Mouse (Mus musculus): ENCODE measurements around the gene Sntb2.

Gene Sntb2

DNA sequence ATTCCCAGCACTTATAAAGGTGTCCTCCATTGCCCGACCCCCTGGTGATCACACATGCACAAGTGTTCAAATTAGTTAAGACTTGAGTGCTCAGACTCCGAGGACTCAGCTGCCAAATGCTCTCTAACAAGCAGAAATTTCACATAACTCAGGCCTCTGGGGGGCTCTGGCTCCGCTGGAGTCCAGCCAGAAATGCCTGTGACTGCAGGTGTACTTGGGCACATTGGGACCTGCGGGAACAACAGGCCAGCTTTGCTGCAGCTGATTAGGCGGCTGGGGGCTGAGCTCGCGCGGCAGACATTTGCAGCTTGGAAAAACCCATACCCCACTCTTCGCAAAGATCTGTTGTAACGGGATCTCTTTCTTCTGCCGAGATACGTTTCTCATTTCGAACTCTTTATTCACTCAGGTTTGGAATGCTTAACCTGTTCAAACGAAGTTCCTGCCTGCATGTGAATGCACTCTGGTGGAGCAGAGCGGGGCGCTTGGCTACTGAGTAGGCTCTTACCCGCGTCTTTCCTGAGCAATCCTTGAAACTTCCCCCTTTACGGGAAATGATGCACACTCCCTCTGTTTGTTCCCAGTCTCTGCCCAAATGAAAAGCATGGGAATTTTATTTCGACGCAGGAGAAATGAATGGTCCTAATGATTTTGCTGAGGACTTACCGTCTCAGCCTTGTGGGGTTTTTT is 3.0 kb upstream of the Sntb2 start:
- DNase-seq = peak; percentile 6

DNA sequence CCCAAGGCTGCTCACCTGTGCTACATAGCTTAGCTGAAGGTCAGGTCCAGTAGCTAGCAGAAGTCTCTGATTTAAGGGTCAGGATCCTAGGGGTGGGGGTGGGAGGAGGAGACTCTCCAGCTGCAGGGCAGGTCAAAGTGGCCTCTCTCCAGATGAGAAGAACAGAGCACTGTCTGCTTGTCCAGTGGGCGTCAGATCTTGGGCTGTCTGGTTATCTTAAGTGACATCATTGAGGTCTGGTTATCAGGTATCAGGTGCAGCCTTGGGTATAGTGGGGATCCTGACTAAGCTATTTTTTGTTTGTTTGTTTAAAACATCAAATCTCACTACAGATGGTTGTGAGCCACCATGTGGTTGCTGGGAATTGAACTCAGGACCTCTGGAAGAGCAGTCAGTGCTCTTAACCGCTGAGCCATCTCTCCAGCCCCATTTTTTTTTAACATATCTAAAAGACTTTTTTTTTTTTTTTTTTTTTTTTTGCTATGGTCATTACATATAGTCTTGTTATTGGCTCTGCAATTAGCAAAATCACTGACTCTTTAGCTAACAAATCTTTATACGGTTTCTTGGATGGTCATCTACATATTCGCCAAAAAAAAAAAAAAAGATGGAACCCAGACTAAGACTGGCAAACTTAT is 1.9 kb upstream of the Sntb2 start:
- DNase-seq = no peak

DNA sequence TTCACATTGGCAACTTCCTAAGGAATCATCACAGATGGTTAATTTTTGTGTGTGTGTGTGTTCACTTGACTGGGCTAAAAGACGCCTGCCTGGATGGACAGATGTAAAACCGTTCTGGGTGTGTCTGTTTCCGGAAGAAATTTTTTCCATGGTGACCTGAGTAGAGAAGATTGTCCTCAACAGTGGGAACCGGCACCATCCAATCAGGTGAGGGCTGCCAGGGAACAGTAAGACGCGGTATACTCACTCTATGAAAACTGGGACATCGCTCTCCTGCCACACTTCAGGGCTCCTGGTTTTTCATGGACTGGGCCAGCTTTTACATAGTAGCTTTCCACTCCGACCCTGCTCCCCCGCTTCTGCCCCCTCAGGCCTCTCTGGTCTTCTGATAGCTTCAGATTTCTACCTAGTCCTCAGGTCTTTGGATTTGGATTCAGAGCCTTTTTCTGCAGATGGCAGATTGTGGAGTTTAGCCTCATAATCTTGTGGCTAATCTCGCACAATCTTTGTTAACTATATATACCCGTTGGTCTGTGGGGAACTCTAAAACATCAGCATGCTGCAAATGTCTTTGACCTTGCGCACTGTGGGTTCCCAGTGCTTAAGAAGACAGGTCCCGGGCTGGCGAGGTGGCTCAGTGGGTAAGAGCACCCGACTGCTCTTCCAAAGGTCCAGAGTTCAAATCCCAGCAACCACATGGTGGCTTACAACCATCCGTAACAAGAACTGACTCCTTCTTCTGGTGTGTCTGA is 1.1 kb upstream of the Sntb2 start:
- no peak for DNase-seq

DNA sequence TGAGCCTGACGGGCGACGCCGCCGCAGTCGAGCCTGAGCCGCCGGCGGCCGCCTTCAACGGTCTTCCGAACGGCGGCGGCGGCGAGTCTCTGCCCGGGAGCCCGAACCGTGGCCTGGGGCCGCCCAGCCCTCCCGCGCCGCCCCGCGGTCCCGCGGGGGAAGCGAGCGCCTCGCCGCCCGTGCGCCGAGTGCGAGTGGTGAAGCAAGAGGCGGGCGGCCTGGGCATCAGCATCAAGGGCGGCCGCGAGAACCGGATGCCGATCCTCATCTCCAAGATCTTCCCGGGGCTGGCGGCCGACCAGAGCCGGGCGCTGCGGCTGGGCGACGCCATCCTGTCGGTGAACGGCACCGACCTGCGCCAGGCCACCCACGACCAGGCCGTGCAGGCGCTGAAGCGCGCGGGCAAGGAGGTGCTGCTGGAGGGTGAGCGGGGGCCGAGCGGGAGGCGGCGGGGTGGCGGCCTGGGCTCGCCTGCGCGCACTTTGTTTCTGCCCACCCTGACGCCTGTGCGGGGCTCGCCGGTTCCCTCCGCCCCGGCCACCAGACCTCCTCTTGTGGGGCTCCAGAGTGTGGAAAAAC is 438 bp downstream of the Sntb2 start:
- DNase-seq = peak; percentile 51

DNA sequence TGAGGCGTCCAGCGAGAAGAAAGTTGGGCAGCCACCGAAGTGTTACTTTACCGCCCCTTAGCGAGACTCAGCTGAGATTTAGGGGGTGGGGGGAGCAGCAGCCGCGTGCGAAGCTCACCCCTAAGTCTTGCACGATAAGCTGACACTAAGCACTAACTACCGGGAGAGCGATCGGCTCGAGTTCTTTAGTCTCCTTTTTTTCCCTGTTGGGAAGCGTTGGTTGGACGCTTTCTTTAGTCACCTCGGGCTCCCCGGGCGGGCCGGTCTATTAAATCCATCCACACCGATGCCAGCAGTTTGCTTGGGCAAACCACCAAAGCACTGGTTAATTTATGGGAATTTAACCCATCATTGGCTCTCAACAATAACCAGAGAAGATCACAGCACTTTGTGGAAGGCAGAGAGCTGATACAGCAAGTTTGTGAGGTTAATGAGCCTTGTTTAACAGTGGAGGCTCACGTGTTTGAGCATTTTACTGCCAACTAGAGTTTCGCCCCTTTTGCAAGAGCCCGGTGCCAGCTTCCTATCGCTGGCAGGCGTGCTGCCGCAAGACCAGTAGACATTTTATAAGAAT is 1.0 kb downstream of the Sntb2 start:
- DNase-seq = no peak

DNA sequence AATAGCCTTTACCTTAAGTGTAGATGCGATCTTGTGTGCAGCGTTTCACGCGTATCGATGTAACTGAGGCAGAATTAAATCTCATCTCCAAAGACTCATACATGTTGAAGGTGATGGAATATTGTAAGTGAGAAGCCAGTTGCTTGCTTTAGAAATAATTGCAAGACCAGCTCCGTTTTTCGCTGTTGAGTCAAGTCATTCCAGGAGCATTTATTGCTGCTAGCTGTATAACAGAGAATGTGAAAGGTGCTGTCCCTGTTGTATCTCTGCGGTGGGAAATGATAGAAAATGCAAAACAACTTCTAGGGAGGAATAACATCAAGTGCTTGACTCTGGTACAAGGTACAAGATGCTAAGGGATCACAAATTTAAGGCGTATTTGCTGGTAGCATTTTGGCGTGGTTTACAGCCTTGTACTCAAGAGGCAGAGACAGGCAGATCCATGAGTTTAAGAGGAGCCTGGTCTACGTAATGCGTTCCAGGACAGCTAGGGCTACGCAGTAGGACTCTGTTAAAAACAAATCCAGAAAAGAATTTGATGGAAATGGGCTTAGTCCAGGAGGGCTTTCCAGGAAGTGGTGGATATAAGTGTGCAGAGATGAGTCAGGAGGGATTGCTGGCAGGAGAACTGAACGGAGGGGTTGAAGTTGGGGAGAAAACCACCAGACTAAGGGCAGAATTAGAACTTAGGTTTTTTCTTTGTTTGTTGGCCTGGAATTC is 1.7 kb downstream of the Sntb2 start:
- no peak for DNase-seq

DNA sequence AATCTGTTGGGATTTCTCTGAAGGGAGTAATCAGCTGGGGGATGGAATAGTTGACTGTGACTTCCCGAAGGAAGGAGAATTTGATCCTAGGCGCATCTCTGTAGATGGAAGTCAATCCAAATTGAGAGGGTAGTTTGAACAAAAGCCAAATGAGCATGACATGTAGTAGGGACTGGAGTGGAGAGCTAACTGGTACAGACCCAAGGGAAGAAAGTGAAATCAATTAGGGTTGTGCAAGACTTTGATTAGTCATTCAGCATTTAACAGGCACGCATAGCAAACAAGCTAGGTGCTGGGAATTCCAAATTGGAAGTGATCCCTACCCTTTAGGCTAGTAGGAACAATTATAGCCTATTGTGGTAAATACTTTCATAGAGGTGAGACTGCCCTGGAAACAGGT is 6.3 kb downstream of the Sntb2 start:
- DNase-seq = no peak

DNA sequence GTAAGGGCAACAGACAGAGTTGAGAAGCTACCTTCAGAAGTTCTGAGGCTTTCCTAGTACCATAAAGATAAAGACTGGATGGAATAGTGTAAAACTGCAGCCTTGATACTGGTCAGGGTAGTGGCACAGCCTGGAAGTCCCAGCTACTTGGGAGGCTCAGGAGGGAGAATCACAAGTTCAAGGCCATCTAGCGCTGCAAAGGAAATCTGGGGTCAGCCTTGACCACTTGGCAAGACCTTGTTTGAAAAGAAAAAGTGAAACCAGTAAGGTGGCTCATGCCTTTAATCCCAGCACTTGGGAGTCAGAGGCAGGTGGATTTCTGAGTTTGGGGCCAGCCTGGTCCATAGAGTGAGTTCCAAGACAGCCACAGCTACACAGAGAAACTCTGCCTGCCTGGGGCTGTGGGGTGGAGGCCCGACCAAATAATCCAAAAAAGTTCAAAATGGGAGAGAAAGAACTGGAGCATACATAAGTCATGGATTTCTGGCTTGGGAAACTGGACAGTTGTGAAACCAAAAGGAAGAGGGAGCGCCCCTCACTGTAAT is 8.4 kb downstream of the Sntb2 start:
- DNase-seq = no peak

DNA sequence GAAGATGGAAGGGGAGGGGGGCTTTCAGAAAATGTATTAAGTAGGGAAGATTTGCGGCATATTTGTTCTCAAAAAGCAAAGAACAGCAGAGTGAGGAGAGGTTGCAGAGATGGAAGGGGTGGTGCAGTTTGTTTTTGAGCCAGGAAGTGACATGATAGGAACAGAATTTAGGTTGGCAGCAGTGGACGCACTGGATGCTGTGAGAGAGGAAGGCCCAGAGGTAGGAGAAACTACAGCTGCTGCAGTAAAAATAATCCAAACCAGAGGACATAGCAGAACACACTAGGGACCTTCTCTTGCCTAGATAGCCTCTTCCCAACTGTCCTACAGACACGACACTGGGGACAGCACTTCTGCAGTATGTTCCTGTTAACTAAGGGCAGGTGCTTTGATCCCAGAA is 9.2 kb downstream of the Sntb2 start:
- no peak for DNase-seq

DNA sequence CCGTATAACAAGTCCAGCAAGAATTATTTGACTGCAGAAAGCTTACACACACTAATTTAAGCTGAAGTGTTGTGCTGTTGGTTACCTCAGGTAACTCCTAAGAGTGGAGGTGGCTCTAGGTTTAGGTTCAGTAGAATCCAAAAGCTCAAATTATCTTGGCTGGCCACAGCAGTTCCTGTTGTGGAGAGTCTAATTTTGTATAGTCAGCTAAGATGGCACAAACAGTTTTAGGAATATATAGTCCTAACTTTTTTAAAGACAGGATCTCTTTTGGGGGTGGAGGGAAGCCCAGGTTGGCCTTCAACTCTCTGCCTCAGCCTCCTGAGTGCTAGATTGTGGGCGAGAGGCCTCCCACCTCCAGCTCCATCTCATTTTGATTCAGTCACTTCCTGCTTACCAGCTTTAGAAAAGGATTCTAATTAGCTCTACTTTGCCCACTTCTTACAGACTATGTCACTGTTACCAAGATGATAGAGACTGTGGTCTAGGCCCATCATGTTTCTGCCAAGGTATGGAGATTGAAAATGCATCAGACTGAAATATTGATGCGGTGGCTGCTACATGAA is 13.2 kb downstream of the Sntb2 start:
- no peak for DNase-seq

DNA sequence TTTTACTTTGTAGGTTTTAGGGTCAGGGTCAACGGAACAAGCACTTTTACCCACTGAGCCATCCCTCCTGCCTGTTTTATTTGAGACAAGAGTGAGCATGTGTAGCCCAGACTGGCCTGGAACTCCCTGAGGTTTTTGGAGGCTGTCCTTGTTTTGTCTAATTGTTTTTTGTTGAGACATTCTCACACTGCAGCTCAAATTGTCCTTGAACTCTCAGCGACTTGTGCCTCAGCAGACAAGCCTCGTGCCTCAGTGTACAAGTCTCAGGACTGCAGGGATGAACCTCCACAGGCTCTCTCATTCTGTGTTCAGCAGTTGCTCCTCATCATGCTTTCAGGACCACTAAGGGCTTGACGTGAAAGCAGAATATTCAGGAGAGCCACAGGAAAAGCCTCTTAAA is 16.2 kb downstream of the Sntb2 start:
- no peak for DNase-seq

DNA sequence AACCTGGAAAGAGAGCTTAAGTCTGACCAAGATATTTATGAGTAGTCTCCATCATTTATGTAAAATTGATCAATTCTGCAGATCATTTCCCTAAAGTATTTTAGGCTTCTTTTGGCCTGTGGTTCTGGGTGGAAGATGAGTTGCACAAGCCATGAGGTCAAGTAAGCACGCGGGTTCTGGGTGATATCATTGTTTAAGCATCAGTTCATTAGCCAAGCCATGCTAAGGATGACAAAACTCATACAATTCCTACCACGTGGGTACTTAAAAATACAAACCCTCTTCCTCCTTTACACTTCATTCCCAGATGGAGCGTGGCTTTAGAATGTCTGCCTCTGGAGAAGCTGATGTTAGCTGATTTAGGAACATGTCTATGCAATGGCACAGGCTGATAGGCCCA is 18.0 kb downstream of the Sntb2 start:
- DNase-seq = no peak

DNA sequence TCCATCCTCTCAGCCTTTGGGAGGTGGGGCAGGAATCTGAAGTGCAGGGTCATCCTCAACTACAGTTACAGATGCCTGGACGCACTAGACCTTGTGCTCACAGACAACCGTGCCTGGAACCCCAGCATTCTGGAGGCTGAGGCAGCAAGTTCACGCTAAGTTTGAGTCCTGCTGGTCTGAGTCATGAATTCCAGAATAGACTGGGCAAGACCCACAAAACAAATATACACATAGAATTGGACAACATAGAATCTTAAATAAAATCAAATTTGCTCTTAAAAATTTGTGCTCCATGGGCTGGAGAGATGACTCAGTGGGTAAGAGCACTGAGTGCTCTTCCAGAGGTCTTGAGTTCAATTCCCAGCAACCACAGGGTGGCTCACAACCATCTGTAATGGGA is 21.5 kb downstream of the Sntb2 start:
- DNase-seq = no peak

DNA sequence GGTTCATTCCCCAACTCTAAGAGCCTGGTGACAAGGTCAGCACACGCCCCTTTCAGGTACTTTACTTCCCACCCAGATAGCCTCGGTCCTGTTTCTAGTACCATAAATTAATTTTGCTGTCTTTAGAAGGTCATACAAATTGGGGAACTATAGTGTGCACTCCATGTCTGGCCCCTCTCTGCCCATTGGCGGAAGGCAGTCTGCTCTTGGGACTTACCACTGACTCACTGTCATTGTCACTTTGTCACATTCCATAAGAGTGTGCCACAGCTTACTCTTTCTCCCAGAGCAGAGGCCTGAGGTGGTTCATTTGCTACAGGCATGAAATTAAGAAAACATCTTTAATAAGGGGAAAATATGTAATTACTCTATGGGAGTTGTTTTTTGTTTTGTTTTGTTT is 22.7 kb downstream of the Sntb2 start:
- no peak for DNase-seq

DNA sequence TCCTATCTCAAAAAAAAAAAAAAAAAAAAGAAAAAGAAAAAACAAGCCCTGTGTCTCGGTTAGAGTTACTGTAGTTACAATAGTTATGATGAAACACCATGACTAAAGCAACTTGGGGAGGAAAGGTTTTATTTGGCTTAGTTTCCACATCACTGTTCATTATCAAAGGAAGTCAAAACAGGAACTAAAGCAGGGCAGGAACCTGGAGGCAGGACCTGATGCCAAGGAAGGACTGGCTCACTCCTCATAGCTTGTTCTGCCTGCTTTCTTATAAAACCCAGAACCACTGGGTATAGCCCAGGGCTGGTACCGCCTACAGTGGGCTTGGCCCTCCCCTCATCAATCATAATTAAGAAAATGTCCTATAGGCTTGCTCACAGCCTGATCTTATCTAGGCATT is 24.1 kb downstream of the Sntb2 start:
- DNase-seq = no peak

DNA sequence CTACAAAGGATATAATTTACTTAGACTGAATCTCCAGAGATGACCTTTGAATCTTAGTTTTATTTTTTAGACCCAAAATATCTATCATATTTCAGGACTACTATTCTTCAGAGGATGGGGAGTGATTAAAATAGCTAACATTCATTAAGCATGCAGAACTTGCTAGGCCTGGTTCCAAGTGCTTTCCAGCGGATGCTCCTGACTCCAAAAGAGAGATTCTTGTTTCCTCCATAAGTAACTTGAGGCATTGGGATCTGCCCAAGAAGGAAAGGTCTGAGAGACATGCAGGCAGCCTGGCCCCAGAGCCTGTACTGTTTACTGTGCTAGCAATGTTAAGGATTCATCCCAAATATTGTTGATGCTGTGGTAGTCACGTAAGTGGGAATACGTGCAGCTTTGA is 26.8 kb downstream of the Sntb2 start:
- no peak for DNase-seq

DNA sequence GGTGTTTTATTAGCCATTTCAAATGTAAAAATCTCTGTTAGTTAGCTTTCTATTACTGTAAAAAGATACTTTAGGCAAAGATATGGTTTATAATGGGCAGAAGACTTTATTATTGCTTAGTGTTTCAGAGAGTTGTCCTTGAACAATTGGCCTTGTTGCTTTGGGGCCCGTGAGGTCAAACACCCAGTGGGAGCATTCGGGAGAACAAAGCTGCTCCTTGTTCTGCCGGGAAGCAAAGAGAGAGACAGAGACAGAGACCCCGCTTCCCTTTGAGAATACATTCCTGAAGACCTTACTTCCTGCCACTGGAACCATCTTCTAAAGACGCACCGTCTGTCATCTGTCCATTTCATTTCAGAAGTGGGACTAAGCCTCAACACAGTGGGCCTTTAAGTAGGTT is 27.8 kb downstream of the Sntb2 start:
- no peak for DNase-seq

DNA sequence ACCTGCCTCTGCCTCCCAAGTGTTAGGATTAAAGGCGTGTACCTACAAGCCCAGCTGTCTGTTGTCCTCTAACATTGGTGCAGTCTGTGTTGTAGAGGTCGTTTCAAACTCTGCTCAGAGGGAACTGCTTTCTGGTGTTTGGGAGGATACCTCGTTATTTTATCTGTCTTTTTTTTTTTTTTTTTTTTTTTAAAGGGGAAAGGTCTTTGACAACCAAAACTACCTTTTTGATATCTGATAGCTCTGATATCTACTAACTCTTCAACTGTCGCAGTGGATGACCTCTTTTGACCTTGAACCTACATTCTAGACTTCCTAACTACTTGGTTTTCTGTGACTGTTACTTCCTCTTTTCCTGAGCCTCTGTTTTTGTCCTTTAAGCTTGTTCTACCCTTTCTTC is 29.0 kb downstream of the Sntb2 start:
- DNase-seq = no peak

DNA sequence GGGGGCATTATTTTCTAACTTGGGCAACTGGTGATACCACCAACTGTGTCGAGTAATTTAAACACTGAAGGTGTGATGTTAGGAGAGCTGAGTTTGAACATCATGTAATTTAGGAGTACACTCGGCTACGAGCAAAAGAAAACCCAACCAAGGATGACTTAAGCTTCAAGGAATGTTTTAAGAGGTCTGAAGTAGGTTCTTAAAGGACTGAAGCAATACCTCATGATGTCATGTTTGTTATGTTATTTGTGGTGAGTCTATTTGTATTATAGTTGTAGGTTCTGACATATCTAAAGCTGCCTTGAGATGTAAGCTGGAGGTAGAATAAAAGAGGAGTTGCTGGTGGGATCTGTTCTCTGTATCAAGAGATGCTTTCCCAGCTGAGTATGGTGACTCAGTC is 34.4 kb downstream of the Sntb2 start:
- DNase-seq = no peak

DNA sequence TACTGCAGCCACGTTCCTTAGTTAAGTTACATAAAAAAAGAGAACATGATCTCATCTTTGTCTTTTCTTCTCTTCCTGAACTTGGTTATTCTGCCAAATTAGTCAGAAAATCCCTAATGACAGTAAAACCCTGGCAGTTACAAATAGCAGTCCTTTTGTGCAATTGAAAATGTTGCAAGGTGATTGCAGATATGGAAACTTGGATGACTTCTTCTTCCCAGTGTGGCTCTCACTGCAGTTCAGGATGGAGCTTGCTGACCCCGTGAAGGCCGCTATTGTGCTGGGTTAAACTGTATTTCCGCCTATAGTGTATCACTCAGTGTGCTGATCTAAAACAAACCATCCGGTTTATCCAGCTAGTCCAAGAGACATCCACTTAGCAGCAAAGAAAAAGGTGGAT is 36.4 kb downstream of the Sntb2 start:
- no peak for DNase-seq

DNA sequence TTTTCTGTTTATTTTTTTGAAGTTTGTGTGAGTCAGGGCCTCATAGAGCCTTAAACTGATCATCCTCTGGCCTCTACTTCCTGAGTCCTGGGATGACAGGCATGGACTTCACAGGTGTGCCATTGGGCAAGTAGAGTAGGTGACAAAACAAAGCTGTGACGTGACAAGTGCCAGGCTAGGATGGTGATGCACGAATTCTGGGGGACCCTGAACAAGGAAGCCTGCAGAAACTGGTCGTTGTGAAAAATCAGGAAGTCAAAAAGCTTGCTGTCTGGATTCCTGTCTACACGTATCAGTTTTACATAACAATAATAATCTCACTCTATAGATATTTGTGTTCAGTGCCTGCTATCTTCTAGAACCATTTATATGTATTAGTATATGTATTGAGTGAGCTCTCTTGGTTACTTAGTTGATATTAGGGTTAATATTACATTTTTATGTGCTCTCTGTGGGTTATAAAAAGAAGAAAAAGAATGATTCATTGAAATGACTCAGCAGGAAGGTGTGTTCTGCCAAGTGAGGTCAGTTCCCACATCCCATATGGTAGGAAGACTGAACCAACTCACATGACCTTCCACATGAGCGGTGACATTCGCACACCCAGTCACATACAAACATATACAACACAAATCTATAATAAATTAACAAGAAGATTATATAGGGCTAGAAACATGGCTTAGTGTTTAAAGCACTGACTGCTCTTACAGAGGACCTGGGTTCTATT is 37.2 kb downstream of the Sntb2 start:
- no peak for DNase-seq

DNA sequence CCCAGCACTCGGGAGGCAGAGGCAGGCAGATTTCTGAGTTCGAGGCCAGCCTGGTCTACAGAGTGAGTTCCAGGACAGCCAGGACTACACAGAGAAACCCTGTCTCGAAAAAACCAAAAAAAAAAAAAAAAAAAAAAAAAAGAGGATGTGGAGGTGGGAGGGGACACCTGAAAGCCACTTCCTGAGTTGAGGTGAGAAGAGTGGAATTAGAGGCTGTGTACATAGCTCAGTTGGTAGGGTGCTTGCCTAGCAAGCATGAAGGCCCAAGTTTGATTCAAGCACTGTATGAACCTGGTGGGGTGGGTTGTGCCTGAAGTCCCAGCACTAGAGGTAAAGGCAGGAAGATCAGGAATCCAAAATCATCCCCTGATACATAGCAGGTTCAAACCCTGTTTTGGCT is 38.0 kb downstream of the Sntb2 start:
- DNase-seq = peak; percentile 14
